Mouse (Mus musculus): ENCODE results near the gene Ipp. TPM values are rescaled to one million over a fixed set of nuclear protein-coding genes. Genes with fewer than 3 reads are reported as not detected.

The Ipp gene
- polyA plus RNA-seq, 1 experiment from 2014 or later, result 5.4 TPM

- ATAC-seq (ENCODE audit: low FRiP score), result no peak
- Histone ChIP-seq H3K9me3 (ENCODE audit: control insufficient read depth, low read length) (no peaks in the 10 kb centered on the region), H3K27me3 (ENCODE audit: control insufficient read depth, insufficient read depth, low read length) (no peaks in the 10 kb centered on the region), H3K4me2 (no peak overlapping the region), H3K27ac (ENCODE audit: low read depth, low read length) (no peak overlapping the region), H3K36me3 (ENCODE audit: control insufficient read depth, insufficient read depth, low read length) (no peaks in the 10 kb centered on the region), H3K4me3 (ENCODE audit: low read depth, low read length) (no peak overlapping the region), H3K9ac (ENCODE audit: low read length) (no peak overlapping the region), H3K4me1 (ENCODE audit: control insufficient read depth, insufficient read depth, low read length) (no peaks in the 10 kb centered on the region)
- 78% methylated on average over 4 of the region's 4 CpGs for WGBS
- DNase-seq (ENCODE audit: low spot score, missing footprints), result no peak
Observed at GRCm38 (mm10) chr4:116492460-116492859, 14.9 kb upstream of the Ipp start.

- Histone ChIP-seq H3K9me3 (ENCODE audit: control insufficient read depth, low read length) (no peaks in the 10 kb centered on the region), H3K36me3 (ENCODE audit: control insufficient read depth, insufficient read depth, low read length) (no peaks in the 10 kb centered on the region), H3K27me3 (ENCODE audit: control insufficient read depth, insufficient read depth, low read length) (no peaks in the 10 kb centered on the region), H3K4me1 (ENCODE audit: control insufficient read depth, insufficient read depth, low read length) (no peaks in the 10 kb centered on the region), H3K4me3 (ENCODE audit: low read depth, low read length) (no peak overlapping the region), H3K4me2 (no peak overlapping the region), H3K27ac (ENCODE audit: low read depth, low read length) (no peak overlapping the region), H3K9ac (ENCODE audit: low read length) (no peak overlapping the region)
- 87% methylated on average over 5 of the region's 5 CpGs for WGBS
- ATAC-seq (ENCODE audit: low FRiP score) (no peak), DNase-seq (ENCODE audit: low spot score, missing footprints) (no peak)
Observed at GRCm38 (mm10) chr4:116493646-116494045, 13.7 kb upstream of the Ipp start.

GRCm38 (mm10) chr4:116499978-116500377 is 7.4 kb upstream of the Ipp start:
- no peaks in the 10 kb centered on the region for H3K27me3 ChIP-seq (ENCODE audit: control insufficient read depth, insufficient read depth, low read length)
- no peak overlapping the region for H3K9ac ChIP-seq (ENCODE audit: low read length)
- ATAC-seq (ENCODE audit: low FRiP score), result no peak
- no peak overlapping the region for H3K4me3 ChIP-seq (ENCODE audit: low read depth, low read length)
- H3K9me3 ChIP-seq (ENCODE audit: control insufficient read depth, low read length), result no peaks in the 10 kb centered on the region
- no peaks in the 10 kb centered on the region for H3K4me1 ChIP-seq (ENCODE audit: control insufficient read depth, insufficient read depth, low read length)
- DNase-seq (ENCODE audit: low spot score, missing footprints), result no peak
- H3K36me3 ChIP-seq (ENCODE audit: control insufficient read depth, insufficient read depth, low read length), result no peaks in the 10 kb centered on the region
- H3K27ac ChIP-seq (ENCODE audit: low read depth, low read length), result no peak overlapping the region
- no peak overlapping the region for H3K4me2 ChIP-seq
- WGBS, result 82% methylated on average over 3 of the region's 3 CpGs

- Histone ChIP-seq H3K9ac (ENCODE audit: low read length) (peak overlapping the region; percentile 77), H3K27ac (ENCODE audit: low read depth, low read length) (no peak overlapping the region), H3K4me1 (ENCODE audit: control insufficient read depth, insufficient read depth, low read length) (peaks cover 6% of the 10 kb centered on the region; the same call in 1 of the 2 replicates), H3K4me3 (ENCODE audit: low read depth, low read length) (peak overlapping the region; percentile 51), H3K4me2 (peak overlapping the region; percentile 77), H3K36me3 (ENCODE audit: control insufficient read depth, insufficient read depth, low read length) (no peaks in the 10 kb centered on the region), H3K27me3 (ENCODE audit: control insufficient read depth, insufficient read depth, low read length) (no peaks in the 10 kb centered on the region), H3K9me3 (ENCODE audit: control insufficient read depth, low read length) (no peaks in the 10 kb centered on the region)
- peak; percentile 14; the same call in 1 of the 2 replicates for ATAC-seq (ENCODE audit: low FRiP score)
- 27% methylated on average over 11 of the region's 11 CpGs for WGBS
- DNase-seq (ENCODE audit: low spot score, missing footprints), result peak; percentile 85
Observed at GRCm38 (mm10) chr4:116506886-116507424, 394 bp upstream of the Ipp start.

GRCm38 (mm10) chr4:116531109-116531508 is 23.8 kb downstream of the Ipp start:
- H3K9ac ChIP-seq (ENCODE audit: low read length), result no peak overlapping the region

GRCm38 (mm10) chr4:116536351-116536750 is 29.0 kb downstream of the Ipp start:
- Histone ChIP-seq H3K4me1 (ENCODE audit: control insufficient read depth, insufficient read depth, low read length) (no peaks in the 10 kb centered on the region), H3K27me3 (ENCODE audit: control insufficient read depth, insufficient read depth, low read length) (no peaks in the 10 kb centered on the region), H3K4me2 (no peak overlapping the region), H3K9ac (ENCODE audit: low read length) (no peak overlapping the region), H3K36me3 (ENCODE audit: control insufficient read depth, insufficient read depth, low read length) (no peaks in the 10 kb centered on the region), H3K9me3 (ENCODE audit: control insufficient read depth, low read length) (no peaks in the 10 kb centered on the region), H3K27ac (ENCODE audit: low read depth, low read length) (no peak overlapping the region), H3K4me3 (ENCODE audit: low read depth, low read length) (no peak overlapping the region)
- ATAC-seq (ENCODE audit: low FRiP score) (no peak), DNase-seq (ENCODE audit: low spot score, missing footprints) (no peak)

More at GRCm38 (mm10) chr4:116531109-116531508, 23.8 kb downstream of the Ipp start:
- Histone ChIP-seq H3K4me3 (ENCODE audit: low read depth, low read length) (no peak overlapping the region), H3K27ac (ENCODE audit: low read depth, low read length) (no peak overlapping the region), H3K4me2 (no peak overlapping the region), H3K27me3 (ENCODE audit: control insufficient read depth, insufficient read depth, low read length) (no peaks in the 10 kb centered on the region), H3K9me3 (ENCODE audit: control insufficient read depth, low read length) (no peaks in the 10 kb centered on the region), H3K4me1 (ENCODE audit: control insufficient read depth, insufficient read depth, low read length) (no peaks in the 10 kb centered on the region), H3K36me3 (ENCODE audit: control insufficient read depth, insufficient read depth, low read length) (0 out of 2 replicates have a peak, but pooled peaks cover 3% of the 10 kb centered on the region)
- ATAC-seq (ENCODE audit: low FRiP score) (no peak), DNase-seq (ENCODE audit: low spot score, missing footprints) (no peak)
- WGBS, result 69% methylated on average over 2 of the region's 2 CpGs

GRCm38 (mm10) chr4:116537737-116538136 is 30.4 kb downstream of the Ipp start:
- H3K27ac ChIP-seq (ENCODE audit: low read depth, low read length), result no peak overlapping the region
- H3K27me3 ChIP-seq (ENCODE audit: control insufficient read depth, insufficient read depth, low read length), result no peaks in the 10 kb centered on the region

GRCm38 (mm10) chr4:116550432-116550831 is 43.1 kb downstream of the Ipp start:
- H3K9ac ChIP-seq (ENCODE audit: low read length), result no peak overlapping the region
- no peaks in the 10 kb centered on the region for H3K27me3 ChIP-seq (ENCODE audit: control insufficient read depth, insufficient read depth, low read length)
- no peak overlapping the region for H3K27ac ChIP-seq (ENCODE audit: low read depth, low read length)
- ATAC-seq (ENCODE audit: low FRiP score), result no peak
- no peaks in the 10 kb centered on the region for H3K9me3 ChIP-seq (ENCODE audit: control insufficient read depth, low read length)
- no peak overlapping the region for H3K4me3 ChIP-seq (ENCODE audit: low read depth, low read length)
- no peak for DNase-seq (ENCODE audit: low spot score, missing footprints)
- 91% methylated on average over 1 of the region's 1 CpGs for WGBS
- peaks cover 4% of the 10 kb centered on the region; the same call in 1 of the 2 replicates for H3K36me3 ChIP-seq (ENCODE audit: control insufficient read depth, insufficient read depth, low read length)
- no peak overlapping the region for H3K4me2 ChIP-seq
- no peaks in the 10 kb centered on the region for H3K4me1 ChIP-seq (ENCODE audit: control insufficient read depth, insufficient read depth, low read length)

More at GRCm38 (mm10) chr4:116537737-116538136, 30.4 kb downstream of the Ipp start:
- DNase-seq (ENCODE audit: low spot score, missing footprints) (no peak), ATAC-seq (ENCODE audit: low FRiP score) (no peak)
- Histone ChIP-seq H3K36me3 (ENCODE audit: control insufficient read depth, insufficient read depth, low read length) (no peaks in the 10 kb centered on the region), H3K4me1 (ENCODE audit: control insufficient read depth, insufficient read depth, low read length) (no peaks in the 10 kb centered on the region), H3K9ac (ENCODE audit: low read length) (no peak overlapping the region), H3K4me3 (ENCODE audit: low read depth, low read length) (no peak overlapping the region), H3K9me3 (ENCODE audit: control insufficient read depth, low read length) (no peaks in the 10 kb centered on the region), H3K4me2 (no peak overlapping the region)
- 90% methylated on average over 3 of the region's 3 CpGs for WGBS

GRCm38 (mm10) chr4:116553035-116553434 is 45.7 kb downstream of the Ipp start:
- Histone ChIP-seq H3K9me3 (ENCODE audit: control insufficient read depth, low read length) (no peaks in the 10 kb centered on the region), H3K4me1 (ENCODE audit: control insufficient read depth, insufficient read depth, low read length) (no peaks in the 10 kb centered on the region; the same call in 1 of the 2 replicates), H3K4me2 (no peak overlapping the region), H3K27ac (ENCODE audit: low read depth, low read length) (no peak overlapping the region), H3K36me3 (ENCODE audit: control insufficient read depth, insufficient read depth, low read length) (peaks cover 4% of the 10 kb centered on the region; the same call in 1 of the 2 replicates), H3K27me3 (ENCODE audit: control insufficient read depth, insufficient read depth, low read length) (no peaks in the 10 kb centered on the region), H3K4me3 (ENCODE audit: low read depth, low read length) (no peak overlapping the region), H3K9ac (ENCODE audit: low read length) (no peak overlapping the region)
- ATAC-seq (ENCODE audit: low FRiP score) (no peak), DNase-seq (ENCODE audit: low spot score, missing footprints) (no peak)
- 90% methylated on average over 3 of the region's 3 CpGs for WGBS

Measured in midbrain, embryonic 11.5 days (tissue).